Mouse (Mus musculus) intestine, postnatal 0 days (tissue): ENCODE data around the gene Grpel1. TPM values are rescaled to one million over a fixed set of nuclear protein-coding genes. Genes with fewer than 3 reads are reported as not detected.

Source experiments
- ATAC-seq: fragments of 200-750 bp; cut with Nextera tagmentation; 2 replicates; pipeline ENCODE4 v1.8.0; 2017; ENCODE audit warnings: mild to moderate bottlenecking, moderate TSS enrichment, moderate library complexity
- H3K27ac ChIP-seq: fragments of 300-500 bp; sonication (generic); 2 replicates; pipeline ENCODE4 v1.5.1; 2014; ENCODE audit warnings: mild to moderate bottlenecking, low read depth, low read length, moderate library complexity
- H3K27me3 ChIP-seq: fragments of 300-500 bp; sonication (generic); replicated peaks from 2 replicates; pipeline ENCODE4 v1.6.1; 2014; ENCODE audit warnings: low read length, mixed read lengths; ENCODE audit not compliant: control insufficient read depth, insufficient read depth
- H3K36me3 ChIP-seq: fragments of 300-500 bp; sonication (generic); 2 replicates; pipeline ENCODE4 v1.6.1; 2014; ENCODE audit warnings: mild to moderate bottlenecking, moderate library complexity; ENCODE audit not compliant: control insufficient read depth, insufficient read depth
- H3K4me1 ChIP-seq: fragments of 300-500 bp; sonication (generic); replicated peaks from 2 replicates; pipeline ENCODE4 v1.6.1; 2014; ENCODE audit warnings: antibody characterized with exemption, low read length, mixed read lengths; ENCODE audit not compliant: control insufficient read depth, insufficient read depth
- H3K4me2 ChIP-seq: fragments of 300-500 bp; sonication (generic); replicated peaks from 2 replicates; pipeline ENCODE4 v1.6.1; 2014; ENCODE audit warnings: low read depth, mild to moderate bottlenecking, moderate library complexity
- H3K4me3 ChIP-seq: fragments of 300-500 bp; sonication (generic); 2 replicates; pipeline ENCODE4 v1.5.1; 2014; ENCODE audit warnings: low read depth, low read length
- H3K9ac ChIP-seq: fragments of 300-500 bp; sonication (generic); 2 replicates; pipeline ENCODE4 v1.6.1; 2014; ENCODE audit warnings: mild to moderate bottlenecking, low read depth, low read length
- H3K9me3 ChIP-seq: fragments of 300-500 bp; sonication (generic); 2 replicates; pipeline ENCODE4 v1.6.1; 2016; ENCODE audit warnings: mixed run types; ENCODE audit not compliant: control insufficient read depth
- CTCF ChIP-seq: sonication (generic); IDR thresholded peaks from 2 replicates; pipeline ENCODE4 v1.5.1; 2016; ENCODE audit warnings: low read depth, mild to moderate bottlenecking, control low read depth, antibody characterized with exemption, moderate library complexity
- WGBS: fragments of 180-500 bp; shearing (Covaris S2); extraction: QIAGEN DNeasy Blood & Tissue Kit; methylation state at CpG from one replicate; pipeline ENCODE4 v1.1.7; 2014; 5-methylcytosine and 5-hydroxymethylcytosine counted together
- polyA plus RNA-seq: library from polyadenylated mRNA; unstranded; fragments of >200 nt; fragmentation: Nextera tagmentation; extraction: Ambion mirVana; gene quantifications from 2 replicates; pipeline ENCODE4 v1.2.1, GENCODE M21; 2015

Gene Grpel1
- polyA plus RNA-seq, 1 experiment from 2014 or later = 48.8 TPM

DNA sequence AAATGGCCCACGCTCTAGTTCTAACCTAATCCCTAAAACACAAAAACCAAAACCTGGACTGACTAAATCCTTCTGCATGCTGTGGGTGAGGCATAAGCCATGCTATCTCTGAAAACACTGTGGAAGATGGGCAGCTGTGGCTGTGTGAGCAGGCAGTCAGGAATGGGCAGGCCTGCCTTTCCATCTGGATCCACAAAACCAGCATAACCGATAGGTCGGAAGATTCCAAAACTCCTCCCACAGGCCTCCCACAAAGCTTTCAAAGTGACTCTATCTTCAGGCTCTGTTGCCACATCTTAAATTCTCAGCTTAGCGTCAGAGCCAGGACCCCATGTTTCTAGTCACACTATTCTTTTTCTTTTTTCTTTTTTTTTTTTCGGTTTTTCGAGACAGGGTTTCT is 29.1 kb downstream of the Grpel1 start:
- TF ChIP-seq CTCF = no peak
- ATAC-seq = no peak
- WGBS = 88% methylated on average over 6 of the region's 6 CpGs
- no peaks in the 10 kb centered on the region for H3K27me3 ChIP-seq
- no peak overlapping the region for H3K4me2 ChIP-seq
- no peaks in the 10 kb centered on the region for H3K9me3 ChIP-seq
- no peak overlapping the region for H3K4me3 ChIP-seq
- no peak overlapping the region for H3K27ac ChIP-seq
- no peaks in the 10 kb centered on the region for H3K4me1 ChIP-seq
- no peak overlapping the region for H3K9ac ChIP-seq
- H3K36me3 ChIP-seq = peaks cover 62% of the 10 kb centered on the region

DNA sequence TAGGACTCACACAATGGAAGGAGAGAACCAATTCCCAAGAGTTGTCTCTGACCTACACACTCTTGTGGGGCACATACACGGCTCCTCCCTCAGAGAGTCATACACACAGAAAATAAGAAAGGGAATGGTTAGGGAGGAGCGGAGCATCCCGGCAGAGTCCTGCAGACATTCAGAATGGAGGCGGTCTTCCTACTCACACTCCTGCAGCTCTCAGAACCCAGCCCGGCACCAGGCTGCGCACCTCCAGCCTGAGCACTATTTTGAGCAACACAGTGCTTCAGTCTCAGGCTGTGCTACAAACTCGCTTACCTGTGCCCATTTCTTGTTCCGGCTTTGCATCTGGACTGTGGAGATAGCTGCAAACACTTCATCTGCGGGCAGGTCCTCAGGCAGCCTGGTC is 29.9 kb downstream of the Grpel1 start:
- H3K4me1 ChIP-seq = no peaks in the 10 kb centered on the region
- no peaks in the 10 kb centered on the region for H3K9me3 ChIP-seq
- peaks cover 64% of the 10 kb centered on the region for H3K36me3 ChIP-seq
- 97% methylated on average over 9 of the region's 9 CpGs for WGBS
- no peak overlapping the region for H3K9ac ChIP-seq
- H3K27ac ChIP-seq = no peak overlapping the region
- H3K4me2 ChIP-seq = no peak overlapping the region
- H3K27me3 ChIP-seq = no peaks in the 10 kb centered on the region
- ATAC-seq = no peak
- no peak overlapping the region for H3K4me3 ChIP-seq
- no peak for TF ChIP-seq CTCF

DNA sequence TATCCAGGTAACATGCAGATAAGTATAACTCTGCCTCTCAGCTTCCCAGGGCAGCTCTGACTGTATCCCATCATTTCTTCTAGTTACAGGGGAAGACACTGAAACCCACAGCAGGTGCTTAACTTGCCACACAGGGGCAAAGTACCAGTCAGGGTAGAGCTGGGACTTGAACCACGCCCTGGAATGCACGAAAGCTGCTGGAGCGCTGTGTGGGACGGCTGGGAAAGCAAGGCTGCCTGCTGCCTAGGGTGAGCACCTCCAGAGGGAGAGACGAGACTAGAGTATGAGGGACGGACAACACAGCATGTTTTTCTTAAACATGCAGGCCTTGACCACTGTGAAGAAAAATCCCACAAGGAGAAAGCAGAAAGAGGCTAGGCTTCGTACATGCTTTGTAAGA is 40.4 kb downstream of the Grpel1 start:
- Histone ChIP-seq H3K9ac (no peak overlapping the region), H3K36me3 (peaks cover 83% of the 10 kb centered on the region), H3K27me3 (no peaks in the 10 kb centered on the region), H3K9me3 (no peaks in the 10 kb centered on the region), H3K4me3 (no peak overlapping the region), H3K27ac (no peak overlapping the region), H3K4me2 (no peak overlapping the region), H3K4me1 (no peaks in the 10 kb centered on the region)
- WGBS = 51% methylated on average over 7 of the region's 7 CpGs
- no peak for TF ChIP-seq CTCF
- peak; percentile 80; the same call in 1 of the 2 replicates for ATAC-seq

DNA sequence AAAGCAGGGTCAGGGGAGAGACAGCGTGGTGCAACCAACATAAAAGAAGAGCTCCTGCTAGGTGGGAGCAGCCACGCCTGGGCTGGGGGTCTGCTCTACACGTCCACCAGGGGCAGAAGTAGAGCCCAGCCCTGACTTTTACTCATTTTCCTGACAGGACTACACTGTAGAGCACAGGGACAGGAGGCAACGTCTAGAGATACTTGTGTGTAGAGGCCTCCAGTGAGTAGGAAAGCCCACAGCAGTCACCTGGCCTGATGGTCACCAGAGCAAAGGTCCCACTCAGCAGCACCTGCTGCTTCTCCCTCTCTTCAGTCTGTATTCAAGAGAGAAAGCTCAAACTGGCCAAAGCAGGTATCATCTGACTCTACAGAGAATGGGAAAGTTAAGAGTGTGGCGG is 40.8 kb downstream of the Grpel1 start:
- no peak overlapping the region for H3K4me3 ChIP-seq
- peaks cover 85% of the 10 kb centered on the region for H3K36me3 ChIP-seq
- H3K27me3 ChIP-seq = no peaks in the 10 kb centered on the region
- H3K9ac ChIP-seq = no peak overlapping the region
- H3K4me1 ChIP-seq = no peaks in the 10 kb centered on the region
- H3K27ac ChIP-seq = no peak overlapping the region
- peak; percentile 49; the same call in 1 of the 2 replicates for ATAC-seq
- TF ChIP-seq CTCF = no peak
- no peak overlapping the region for H3K4me2 ChIP-seq
- WGBS = 61% methylated on average over 5 of the region's 5 CpGs
- no peaks in the 10 kb centered on the region for H3K9me3 ChIP-seq

DNA sequence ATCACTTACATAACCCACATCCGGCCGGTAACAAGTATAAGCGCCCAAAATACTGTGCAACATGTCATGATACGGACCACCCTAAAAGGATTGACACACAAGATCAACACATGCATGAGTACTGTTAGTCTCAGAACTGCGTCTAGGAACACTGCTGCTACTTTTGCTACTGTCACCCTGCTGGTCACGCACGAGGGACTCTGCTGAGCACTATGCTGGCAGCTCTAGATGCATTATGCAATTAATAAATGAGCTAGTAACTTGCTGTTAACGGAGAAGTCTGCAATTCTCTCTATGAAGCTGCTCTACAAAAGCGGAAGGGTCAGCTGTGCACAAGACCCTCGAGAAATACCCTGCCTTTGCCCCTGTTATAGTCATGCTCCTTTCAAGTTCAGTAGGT is 43.6 kb downstream of the Grpel1 start:
- Histone ChIP-seq H3K9me3 (no peaks in the 10 kb centered on the region), H3K36me3 (peaks cover 78% of the 10 kb centered on the region), H3K9ac (no peak overlapping the region), H3K27me3 (no peaks in the 10 kb centered on the region), H3K4me3 (no peak overlapping the region), H3K27ac (no peak overlapping the region), H3K4me1 (no peaks in the 10 kb centered on the region), H3K4me2 (no peak overlapping the region)
- 94% methylated on average over 10 of the region's 10 CpGs for WGBS
- no peak for ATAC-seq
- TF ChIP-seq CTCF = no peak

DNA sequence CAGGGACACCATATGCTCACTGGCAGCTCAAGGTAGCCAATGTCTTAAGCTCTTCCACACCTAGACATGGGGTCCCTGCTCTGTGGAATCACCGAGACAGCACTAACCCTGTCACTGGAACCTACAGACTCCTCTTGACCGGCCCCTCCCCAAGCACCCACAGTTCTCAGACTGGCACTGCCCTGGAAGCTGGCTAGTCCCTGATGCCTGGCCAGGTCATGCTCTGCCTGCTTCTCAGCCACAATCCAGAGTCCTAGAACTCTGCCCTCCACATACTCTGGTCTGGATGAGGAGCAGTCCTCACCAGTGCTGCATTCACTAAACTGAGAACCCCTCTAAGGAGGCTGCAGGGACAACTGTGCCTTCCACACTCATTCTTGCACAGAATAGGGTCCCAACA is 46.2 kb downstream of the Grpel1 start:
- H3K9me3 ChIP-seq = no peaks in the 10 kb centered on the region
- H3K4me2 ChIP-seq = no peak overlapping the region
- H3K36me3 ChIP-seq = peaks cover 72% of the 10 kb centered on the region
- H3K4me3 ChIP-seq = no peak overlapping the region
- WGBS = 92% methylated on average over 2 of the region's 2 CpGs
- H3K27me3 ChIP-seq = no peaks in the 10 kb centered on the region
- TF ChIP-seq CTCF = no peak
- H3K9ac ChIP-seq = no peak overlapping the region
- H3K27ac ChIP-seq = no peak overlapping the region
- no peak for ATAC-seq
- H3K4me1 ChIP-seq = no peaks in the 10 kb centered on the region

DNA sequence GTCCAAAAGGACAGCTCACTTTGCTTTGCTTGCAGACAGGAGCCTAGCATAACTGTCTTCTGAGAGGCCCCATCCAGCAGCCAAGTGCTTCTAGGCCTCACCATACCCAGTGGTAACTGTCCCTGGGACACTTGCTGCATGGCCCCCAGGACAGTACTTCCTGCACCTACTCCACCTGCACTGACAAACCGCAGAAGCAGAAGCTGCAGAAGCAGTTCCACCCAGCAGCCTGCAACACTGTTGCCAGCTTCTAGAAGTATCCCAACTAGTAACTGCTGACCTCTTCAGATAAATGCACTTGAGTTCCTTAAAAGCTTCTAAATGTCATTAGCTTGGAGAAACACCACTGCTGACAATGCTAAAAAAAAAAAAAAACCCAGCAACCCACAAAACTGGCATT is 50.3 kb downstream of the Grpel1 start:
- Histone ChIP-seq H3K9ac (no peak overlapping the region), H3K9me3 (no peaks in the 10 kb centered on the region), H3K27ac (no peak overlapping the region), H3K4me2 (no peak overlapping the region), H3K4me3 (no peak overlapping the region), H3K36me3 (peaks cover 86% of the 10 kb centered on the region), H3K4me1 (no peaks in the 10 kb centered on the region), H3K27me3 (no peaks in the 10 kb centered on the region)
- ATAC-seq = no peak
- WGBS = 100% methylated on average over 1 of the region's 1 CpGs
- TF ChIP-seq CTCF = no peak
